Mouse (Mus musculus) thymus, adult 2 months (tissue): ENCODE data around the gene Phc1.

Experiments
- CTCF ChIP-seq: fragments of 200-500 bp; IDR thresholded peaks from 2 replicates; pipeline ENCODE4 v1.5.1; 2012; ENCODE audit warnings: mild to moderate bottlenecking, control low read depth, low read length, moderate library complexity, borderline replicate concordance; ENCODE audit not compliant: control insufficient read depth, poor library complexity, insufficient read depth; ENCODE audit errors: extremely low read depth
- POLR2A ChIP-seq: fragments of 200-500 bp; IDR thresholded peaks from 2 replicates; pipeline ENCODE4 v1.6.1; 2012; ENCODE audit warnings: mild to moderate bottlenecking, low read length, control low read depth, moderate library complexity; ENCODE audit not compliant: control insufficient read depth, poor library complexity, insufficient read depth; ENCODE audit errors: extremely low read depth

- no peak for TF ChIP-seq CTCF
- no peak for TF ChIP-seq POLR2A
Measured at GRCm38 (mm10) chr6:122302121-122302520, 38.2 kb downstream of the Phc1 start.
